Mouse (Mus musculus): ENCODE measurements around the gene Pax4.

The Pax4 gene

DNA sequence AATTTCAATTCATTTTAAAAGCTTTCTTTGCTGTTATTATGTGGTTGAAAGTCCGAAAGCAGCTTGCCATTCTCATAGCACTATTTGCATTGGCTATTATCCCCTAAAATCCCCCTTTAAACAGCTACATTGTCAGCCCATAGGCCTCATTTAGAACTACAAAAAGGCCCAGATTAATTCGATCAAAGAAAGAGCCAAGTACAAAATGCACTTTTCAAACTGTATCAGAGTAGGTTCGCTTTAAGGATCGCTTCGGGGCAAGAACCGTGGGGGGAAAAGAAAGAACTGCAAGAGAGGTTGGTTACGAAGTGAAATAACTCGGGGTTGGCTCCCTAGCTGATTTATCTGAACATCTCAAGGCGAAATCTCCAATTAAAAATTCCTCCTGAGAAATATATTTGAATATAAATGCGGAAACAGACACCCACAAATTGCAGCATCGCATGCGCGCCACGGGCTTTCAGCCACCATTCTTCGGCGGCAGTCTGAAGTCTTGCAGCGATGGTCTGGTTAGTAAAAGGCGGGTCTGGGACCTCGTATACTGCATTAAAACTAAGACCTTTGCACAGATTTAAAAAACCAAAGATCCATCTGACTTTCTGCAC is 52.2 kb downstream of the Pax4 start:
- peak; percentile 9 for DNase-seq (ENCODE audit: low read depth, low spot score)

DNA sequence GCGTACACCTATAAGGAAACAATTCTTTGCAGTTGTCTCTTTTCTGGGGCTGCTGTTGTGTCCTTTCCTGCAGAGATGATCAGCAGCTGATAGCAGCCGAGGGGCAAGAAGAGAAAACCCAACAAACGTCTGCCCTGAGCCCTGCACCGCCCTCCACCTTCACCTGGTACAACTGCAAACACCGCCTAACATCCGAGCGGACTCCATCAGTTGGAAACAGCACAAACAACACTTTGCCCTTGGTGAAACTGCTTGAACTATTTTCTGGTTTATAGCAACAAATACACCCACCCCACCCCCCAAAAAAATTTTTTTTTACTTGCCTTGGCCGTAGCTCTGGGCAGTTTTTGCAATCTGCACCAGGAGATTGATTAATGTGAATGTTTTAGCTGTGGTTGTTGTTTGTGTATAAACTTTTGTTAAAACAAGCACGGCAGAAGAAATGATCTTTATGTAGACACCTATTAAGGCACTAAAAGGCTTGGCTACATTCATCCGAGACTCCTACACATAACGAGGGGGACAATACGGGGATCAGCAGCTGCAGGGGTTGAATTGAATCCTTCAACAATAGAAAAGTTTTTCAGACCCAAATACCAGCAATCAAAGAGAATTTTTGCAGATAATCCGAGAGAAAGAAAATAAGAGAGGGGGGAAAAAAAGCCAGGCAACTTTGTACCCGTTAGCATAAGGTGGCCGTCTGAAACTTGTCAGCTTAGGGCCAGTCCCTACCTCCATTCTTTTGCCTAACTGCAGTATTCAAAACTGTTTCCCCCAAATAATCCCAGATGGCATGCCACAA is 52.9 kb downstream of the Pax4 start:
- no peak for DNase-seq (ENCODE audit: low read depth, low spot score)
